Mouse (Mus musculus) CH12.LX (cell line): Measurements from ENCODE around the gene Mdp1. TPM values are rescaled to one million over a fixed set of nuclear protein-coding genes. Genes with fewer than 3 reads are reported as not detected.

Experiments used
- DNase-seq: peaks from one replicate; pipeline ENCODE4 v3.0.0-alpha.2; 2013; ENCODE audit errors: extremely low read depth
- H3K27ac ChIP-seq: 2 replicates; pipeline ENCODE4 v1.5.1; 2012; ENCODE audit warnings: low read depth, mild to moderate bottlenecking, control low read depth, moderate library complexity; ENCODE audit not compliant: insufficient read depth
- H3K27me3 ChIP-seq: replicated peaks from 2 replicates; pipeline ENCODE3; 2012; ENCODE audit warnings: inconsistent platforms
- H3K36me3 ChIP-seq, 2 experiments: replicated peaks in 1 of 2; 2 replicates each; pipeline versions ENCODE3 to v1.6.1; 2012; ENCODE audit warnings: inconsistent platforms in 1 of 2, low read length in 1 of 2, mild to moderate bottlenecking in 1 of 2, mixed read lengths in 1 of 2, moderate library complexity in 1 of 2; ENCODE audit not compliant: control insufficient read depth in 1 of 2, insufficient read depth in 1 of 2
- H3K4me1 ChIP-seq, 2 experiments: 2 replicates each; pipeline ENCODE4 v1.6.1; 2012; ENCODE audit warnings: inconsistent platforms in 1 of 2, moderate library complexity in 1 of 2; ENCODE audit not compliant: insufficient read depth in 2 of 2, control insufficient read depth in 1 of 2
- H3K4me2 ChIP-seq: 2 replicates; pipeline ENCODE4 v1.6.1; 2012; ENCODE audit warnings: low read depth, mild to moderate bottlenecking, control low read depth; ENCODE audit not compliant: poor library complexity, insufficient read depth, severe bottlenecking
- H3K4me3 ChIP-seq, 3 experiments: fragments of 150-350 bp in 1 of 3; sonication (generic) in 1 of 3; replicated peaks in 1 of 3; 2 replicates each; pipeline versions ENCODE3 to v1.5.1; 2011 to 2012; ENCODE audit warnings: low read depth in 2 of 3, low read length in 2 of 3, mild to moderate bottlenecking in 2 of 3, moderate library complexity in 2 of 3, control low read depth in 1 of 3, improper control_type of control experiment in 1 of 3, inconsistent platforms in 1 of 3, mixed read lengths in 1 of 3; ENCODE audit not compliant: poor library complexity in 1 of 3
- H3K79me2 ChIP-seq: replicated peaks from 2 replicates; pipeline ENCODE4 v1.6.1; 2012; ENCODE audit warnings: mild to moderate bottlenecking, moderate library complexity; ENCODE audit not compliant: control insufficient read depth, poor library complexity, insufficient read depth, severe bottlenecking; ENCODE audit errors: extremely low read depth
- H3K9ac ChIP-seq: 2 replicates; pipeline ENCODE4 v1.6.1; 2012; ENCODE audit warnings: low read depth, mild to moderate bottlenecking, control low read depth, moderate library complexity; ENCODE audit not compliant: insufficient read depth
- H3K9me3 ChIP-seq: replicated peaks from 2 replicates; pipeline ENCODE3; 2012; ENCODE audit warnings: low read length, inconsistent platforms, mixed read lengths
- BHLHE40 ChIP-seq: IDR thresholded peaks from 2 replicates; pipeline ENCODE4 v1.6.1; 2011; ENCODE audit warnings: mild to moderate bottlenecking, low read depth, low read length, improper control_type of control experiment
- CHD1 ChIP-seq: IDR thresholded peaks from 2 replicates; pipeline ENCODE4 v1.6.1; 2012; ENCODE audit warnings: low read depth, low read length, improper control_type of control experiment, inconsistent platforms
- E2F4 ChIP-seq: IDR thresholded peaks from 2 replicates; pipeline ENCODE4 v1.6.1; 2011; ENCODE audit warnings: low read depth, low read length, improper control_type of control experiment; ENCODE audit not compliant: insufficient replicate concordance
- ELF1 ChIP-seq: IDR thresholded peaks from 2 replicates; pipeline ENCODE4 v1.6.1; 2014; ENCODE audit warnings: low read depth, mild to moderate bottlenecking, inconsistent platforms, low read length, improper control_type of control experiment
- ETS1 ChIP-seq: conservative IDR thresholded peaks from 2 replicates; pipeline ENCODE4 v1.6.1; 2012; ENCODE audit warnings: low read depth, mild to moderate bottlenecking, inconsistent platforms, low read length, improper control_type of control experiment, moderate library complexity
- HCFC1 ChIP-seq: IDR thresholded peaks from 2 replicates; pipeline ENCODE4 v1.6.1; 2012; ENCODE audit warnings: low read depth, mild to moderate bottlenecking, inconsistent platforms, low read length, improper control_type of control experiment
- IRF4 ChIP-seq: IDR thresholded peaks from 2 replicates; pipeline ENCODE4 v1.6.1; 2014; ENCODE audit warnings: low read depth, mild to moderate bottlenecking, inconsistent platforms, low read length, improper control_type of control experiment
- JUND ChIP-seq: conservative IDR thresholded peaks from 2 replicates; pipeline ENCODE4 v1.6.1; 2011; ENCODE audit warnings: low read depth, low read length, improper control_type of control experiment
- MAFK ChIP-seq: IDR thresholded peaks from 2 replicates; pipeline ENCODE4 v1.6.1; 2011; ENCODE audit warnings: low read length, improper control_type of control experiment; ENCODE audit not compliant: insufficient replicate concordance
- MAX ChIP-seq: IDR thresholded peaks from 2 replicates; pipeline ENCODE4 v1.6.1; 2011; ENCODE audit warnings: low read length, improper control_type of control experiment
- MAZ ChIP-seq: IDR thresholded peaks from 2 replicates; pipeline ENCODE4 v1.6.1; 2012; ENCODE audit warnings: low read depth, mild to moderate bottlenecking, inconsistent platforms, low read length, improper control_type of control experiment, moderate library complexity
- MXI1 ChIP-seq: IDR thresholded peaks from 2 replicates; pipeline ENCODE4 v1.6.1; 2011; ENCODE audit warnings: mild to moderate bottlenecking, low read depth, low read length, improper control_type of control experiment
- POLR2A ChIP-seq: IDR thresholded peaks from 2 replicates; pipeline ENCODE4 v1.6.1; 2011; ENCODE audit warnings: low read depth, mild to moderate bottlenecking, improper control_type of control experiment, low read length
- POLR2AphosphoS2 ChIP-seq: IDR thresholded peaks from 2 replicates; pipeline ENCODE4 v1.6.1; 2011; ENCODE audit warnings: low read depth, low read length, improper control_type of control experiment
- RAD21 ChIP-seq: IDR thresholded peaks from 2 replicates; pipeline ENCODE4 v1.6.1; 2011; ENCODE audit warnings: low read depth, mild to moderate bottlenecking, low read length, improper control_type of control experiment, moderate library complexity
- RCOR1 ChIP-seq: conservative IDR thresholded peaks from 2 replicates; pipeline ENCODE4 v1.6.1; 2012; ENCODE audit warnings: low read depth, mild to moderate bottlenecking, inconsistent platforms, low read length, improper control_type of control experiment
- UBTF ChIP-seq: IDR thresholded peaks from 2 replicates; pipeline ENCODE4 v1.6.1; 2012; ENCODE audit warnings: low read depth, mild to moderate bottlenecking, inconsistent platforms, low read length, improper control_type of control experiment, moderate library complexity
- USF2 ChIP-seq: conservative IDR thresholded peaks from 2 replicates; pipeline ENCODE4 v1.6.1; 2011; ENCODE audit warnings: low read depth, low read length, improper control_type of control experiment
- ZMIZ1 ChIP-seq: IDR thresholded peaks from 2 replicates; pipeline ENCODE4 v1.6.1; 2012; ENCODE audit warnings: low read depth, mild to moderate bottlenecking, inconsistent platforms, low read length, improper control_type of control experiment
- dilution Hi-C: fragments of 300-500 bp; cut with MboI; formaldehyde crosslinking; loops from 2 replicates; pipeline ENCODE4 v1.14.3; 2020; ENCODE audit warnings: low sequenced_read_pairs; ENCODE audit not compliant: extremely low pct_unique_long_range_greater_than_20kb, extremely low pct_ligation_motif_present
- in situ Hi-C: fragments of 300-500 bp; cut with MboI; formaldehyde crosslinking; loops from 3 replicates; pipeline ENCODE4 v1.14.3; 2019; ENCODE audit warnings: low sequenced_read_pairs, low pct_ligation_motif_present, low pct_unique_long_range_greater_than_20kb, mixed read lengths
- polyA plus RNA-seq: library from polyadenylated mRNA; unstranded; fragments of >175 nt; gene quantifications from 2 replicates; pipeline ENCODE4 v1.2.1, GENCODE M21; 2012; ENCODE audit warnings: low read depth; ENCODE audit not compliant: insufficient read length
- total RNA-seq, 2 experiments: library from RNA; depleted of rRNA; stranded (reverse); fragments of 300-350 nt in 1 of 2; fragments of >200 nt in 1 of 2; gene quantifications; 2 replicates each; pipeline ENCODE4 v1.2.3; 2012 to 2014

The Mdp1 gene
- total and polyA plus RNA-seq, 3 experiments, result 23.4 to 30.9 (median 25.6) TPM

GRCm38 (mm10) chr14:55681160-55682117, 21.1 kb upstream of the Mdp1 start, which contains the start of gene Tinf2 (continued):
- TF ChIP-seq MAZ, result peak; percentile 84
- TF ChIP-seq, all 38 proteins: peak for 29

GRCm38 (mm10) chr14:55677615-55678014, 17.3 kb upstream of the Mdp1 start:
- Histone ChIP-seq H3K79me2 (peaks cover 2% of the 10 kb centered on the region), H3K4me1 (peaks cover 5 to 61% of the 10 kb centered on the region in 2 experiments), H3K9ac (no peak overlapping the region), H3K4me2 (no peak overlapping the region), H3K4me3 (no peak overlapping the region), H3K9me3 (no peaks in the 10 kb centered on the region), H3K27ac (no peak overlapping the region), H3K27me3 (no peaks in the 10 kb centered on the region), H3K36me3 (peaks cover 48 to 60% of the 10 kb centered on the region in 2 experiments)
- dilution Hi-C loops, result no loop called here
- peak; percentile 25 for DNase-seq
- TF ChIP-seq UBTF, result no peak
- no peak for TF ChIP-seq ELF1
- no peak for TF ChIP-seq POLR2A
- TF ChIP-seq E2F4, result no peak
- no peak for TF ChIP-seq IRF4
- TF ChIP-seq BHLHE40, result no peak
- TF ChIP-seq JUND, result no peak
- TF ChIP-seq ZMIZ1, result no peak
- no peak for TF ChIP-seq MAX
- no peak for TF ChIP-seq RCOR1
- no peak for TF ChIP-seq CHD1
- TF ChIP-seq MXI1, result no peak
- no peak for TF ChIP-seq RAD21
- TF ChIP-seq MAZ, result no peak
- in situ Hi-C loops, result no loop called here

- H3K4me3 ChIP-seq, result peak overlapping the region; percentile 56 to 76 (median 68)
- TF ChIP-seq RCOR1 (no peak), HCFC1 (no peak), ETS1 (no peak), MAFK (no peak), ELF1 (no peak), POLR2AphosphoS2 (no peak), USF2 (no peak)
- H3K9ac ChIP-seq, result peak overlapping the region; percentile 89
- in situ Hi-C loops, result no loop called here
- H3K4me1 ChIP-seq, result peaks cover 15 to 60% of the 10 kb centered on the region in 2 experiments; a peak in 3 of 4 replicates
- H3K36me3 ChIP-seq, result peaks cover 23 to 54% of the 10 kb centered on the region in 2 experiments
- peak; percentile 33 for DNase-seq
- no peaks in the 10 kb centered on the region for H3K9me3 ChIP-seq
- dilution Hi-C loops, result no loop called here
- H3K27me3 ChIP-seq, result no peaks in the 10 kb centered on the region
- H3K27ac ChIP-seq, result peak overlapping the region; percentile 80
- H3K79me2 ChIP-seq, result peaks cover 40% of the 10 kb centered on the region
- H3K4me2 ChIP-seq, result peak overlapping the region; percentile 95
Observed at GRCm38 (mm10) chr14:55672741-55673060, 12.4 kb upstream of the Mdp1 start.
